Mouse (Mus musculus) small intestine, adult 2 months (tissue): ENCODE results near the gene 9930022D16Rik.

Source experiments
- CTCF ChIP-seq: fragments of 200-500 bp; IDR thresholded peaks from 2 replicates; pipeline ENCODE4 v1.5.1; 2012; ENCODE audit warnings: low read depth, mild to moderate bottlenecking, control low read depth, inconsistent platforms, low read length, moderate library complexity, mixed read lengths; ENCODE audit not compliant: insufficient replicate concordance, insufficient read length; ENCODE audit errors: extremely low read depth
- POLR2A ChIP-seq: fragments of 200-500 bp; IDR thresholded peaks from 2 replicates; pipeline ENCODE4 v1.6.1; 2012; ENCODE audit warnings: low read depth, mild to moderate bottlenecking, control low read depth, inconsistent platforms, low read length, moderate library complexity

- TF ChIP-seq CTCF (no peak), POLR2A (no peak)
These were observed 53.3 kb downstream of the 9930022D16Rik start for GRCm38 (mm10) chr11:109466987-109467386.
